Mouse (Mus musculus) testis, adult 2 months (tissue): Measurements from ENCODE around the gene Mospd1.

Source experiments
- CTCF ChIP-seq: fragments of 200-500 bp; IDR thresholded peaks from 2 replicates; pipeline ENCODE4 v1.5.1; 2012; ENCODE audit warnings: low read depth, mild to moderate bottlenecking, inconsistent platforms, low read length, moderate library complexity; ENCODE audit not compliant: control insufficient read depth, insufficient read depth, insufficient replicate concordance
- POLR2A ChIP-seq: fragments of 200-500 bp; IDR thresholded peaks from 2 replicates; pipeline ENCODE4 v1.6.1; 2012; ENCODE audit warnings: low read depth, mild to moderate bottlenecking, inconsistent platforms, low read length, moderate library complexity; ENCODE audit not compliant: control insufficient read depth

DNA sequence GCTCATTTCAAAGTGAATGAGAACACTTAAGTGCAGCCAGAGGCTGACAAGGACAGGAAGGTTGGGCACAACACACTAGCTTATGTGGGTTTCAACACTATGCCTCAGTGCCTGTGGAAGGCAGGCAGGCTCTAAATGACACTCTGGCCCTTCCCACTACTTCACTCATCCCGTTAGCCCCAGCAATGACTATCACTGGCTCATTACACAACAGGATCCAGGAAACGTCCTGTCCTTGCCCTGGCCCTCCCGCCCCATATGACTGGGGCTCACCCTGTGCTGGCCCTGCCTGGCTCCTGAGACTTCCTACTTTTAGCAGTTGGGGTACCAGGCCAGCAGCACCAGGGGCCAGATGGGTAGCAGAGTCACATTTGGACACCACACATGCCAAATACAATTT is 12.8 kb upstream of the Mospd1 start:
- TF ChIP-seq CTCF (no peak), POLR2A (no peak)
